In the genomic region with DNA sequence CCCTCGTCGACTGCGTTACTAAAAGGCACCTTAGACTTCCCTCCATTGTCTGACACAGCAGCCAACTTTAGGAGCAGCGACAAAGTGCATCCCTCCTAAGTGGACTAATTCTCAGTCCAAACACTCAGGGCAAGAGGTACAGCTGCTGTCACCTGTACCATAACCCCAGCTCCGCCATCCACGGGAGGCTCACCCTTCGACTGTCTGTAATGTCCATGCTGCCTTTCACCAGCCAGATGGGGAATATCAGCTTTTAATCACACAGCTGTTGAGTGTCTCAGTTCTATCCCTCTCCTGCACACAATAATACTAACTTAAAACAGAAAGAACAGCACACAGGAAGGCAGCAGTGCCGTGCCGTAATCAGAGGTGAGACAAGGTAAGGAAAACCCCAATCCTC, we compare ENCODE assay signal across 13 mouse cellular contexts. TPM values are rescaled to one million over a fixed set of nuclear protein-coding genes. Genes with fewer than 3 reads are reported as not detected.
DNase-seq lines count a peak whose midpoint lies in the region; ATAC-seq and TF ChIP-seq lines count a peak whose summit lies in the region.
"Had no signal": no experiment of that assay in that cellular context is flagged by ENCODE, and none has a peak within 500 bp of the region (broad histone marks: within the 10 kb centered on the region; RNA-seq: fewer than 3 reads in every experiment).

No protein-coding gene starts in this region.

- WGBS in liver, embryonic 16.5 days (ENCODE audit: insufficient replicate concordance), result 66% methylated on average over 9 of the region's 9 CpGs

- intact Hi-C loops in heart, postnatal 25 days (cut with DNase I), result no loop called here

- TF ChIP-seq CTCF in layer of hippocampus, adult 2 months (conservative IDR thresholded peaks at IDR 0.05), result no peak

- H3K27me3 ChIP-seq in liver, embryonic 16.5 days (ENCODE audit: control insufficient read depth, insufficient read depth, low read depth, low read length), result no peaks in the 10 kb centered on the region
- H3K27me3 ChIP-seq: embryonic facial prominence, embryonic 12.5 days; hindbrain, embryonic 12.5 days; intestine, embryonic 15.5 days had no signal

- no peaks in the 10 kb centered on the region for H3K9me3 ChIP-seq in ES-E14 (ENCODE audit: control insufficient read depth, insufficient read depth, low read depth, low read length)
- no peaks in the 10 kb centered on the region for H3K9me3 ChIP-seq in liver, embryonic 16.5 days (replicated peaks; ENCODE audit: control insufficient read depth, low read length)
- H3K9me3 ChIP-seq: embryonic facial prominence, embryonic 12.5 days; G1E; hindbrain, embryonic 12.5 days; intestine, embryonic 15.5 days had no signal

- DNase-seq in heart, adult 11 months, result peak; percentile 61
- no peak for DNase-seq in heart, postnatal 25 days (ENCODE audit: low spot score)
- DNase-seq in layer of hippocampus, adult 2 months (ENCODE audit: low spot score in 2 of 2), result no peak
- no peak for DNase-seq in layer of hippocampus, adult 9-11 months
- DNase-seq in ES-E14 (ENCODE audit: low read depth, low spot score), result no peak
- DNase-seq in right cerebral cortex, adult 18-20 months, result no peak
- DNase-seq: lung, postnatal 10 days; thymus, postnatal 36 days had no signal

- in situ Hi-C loops in ES-E14 (cut with MboI; ENCODE audit: low sequenced_read_pairs in 2 of 2, unreplicated experiment in 2 of 2), result no loop called here

- no peak for ATAC-seq in liver, embryonic 16.5 days (ENCODE audit: low read depth)
- ATAC-seq: intestine, embryonic 15.5 days had no signal

- H3K27ac ChIP-seq in layer of hippocampus, adult 2 months, result peak overlapping the region; percentile 99
- peak overlapping the region; percentile 4; the same call in 1 of the 2 replicates for H3K27ac ChIP-seq in ES-E14 (ENCODE audit: insufficient read depth, low read depth, low read length, poor library complexity, severe bottlenecking)
- H3K27ac ChIP-seq in liver, embryonic 16.5 days (ENCODE audit: low read length), result peak overlapping the region; percentile 88
- H3K27ac ChIP-seq: embryonic facial prominence, embryonic 12.5 days; hindbrain, embryonic 12.5 days; intestine, embryonic 15.5 days had no signal

- H3K9ac ChIP-seq in ES-E14 (ENCODE audit: insufficient read depth, low read depth, low read length, poor library complexity, severe bottlenecking), result peak overlapping the region; percentile 19; the same call in 1 of the 2 replicates
- peak overlapping the region; percentile 36; the same call in 1 of the 2 replicates for H3K9ac ChIP-seq in liver, embryonic 16.5 days (ENCODE audit: low read depth, low read length)
- H3K9ac ChIP-seq: hindbrain, embryonic 12.5 days had no signal

- peaks cover 8 to 12% of the 10 kb centered on the region in 2 experiments for H3K4me1 ChIP-seq in ES-E14 (ENCODE audit: control insufficient read depth in 2 of 2, insufficient read depth in 2 of 2, low read length in 2 of 2, poor library complexity in 1 of 2)
- peaks cover 48% of the 10 kb centered on the region for H3K4me1 ChIP-seq in liver, embryonic 16.5 days (ENCODE audit: control insufficient read depth, low read depth, low read length)

- peak overlapping the region; percentile 87 for H3K4me2 ChIP-seq in liver, embryonic 16.5 days (ENCODE audit: low read depth, low read length)

- no peaks in the 10 kb centered on the region; the same call in 1 of the 2 replicates for H3K36me3 ChIP-seq in ES-E14 (ENCODE audit: control insufficient read depth, insufficient read depth, low read length, poor library complexity, severe bottlenecking)
- no peaks in the 10 kb centered on the region for H3K36me3 ChIP-seq in liver, embryonic 16.5 days (ENCODE audit: control insufficient read depth, insufficient read depth)
- H3K36me3 ChIP-seq: embryonic facial prominence, embryonic 12.5 days; hindbrain, embryonic 12.5 days; intestine, embryonic 15.5 days had no signal

- peak overlapping the region; percentile 73; the same call in 1 of the 2 replicates for H3K4me3 ChIP-seq in layer of hippocampus, adult 2 months
- peak overlapping the region; percentile 92 to 95 for H3K4me3 ChIP-seq in ES-E14 (ENCODE audit: insufficient read depth in 1 of 2, low read depth in 1 of 2, low read length in 2 of 2, poor library complexity in 1 of 2, severe bottlenecking in 1 of 2)
- peak overlapping the region; percentile 15; the same call in 1 of the 2 replicates for H3K4me3 ChIP-seq in liver, embryonic 16.5 days (ENCODE audit: low read depth, low read length)
- H3K4me3 ChIP-seq: hindbrain, embryonic 12.5 days had no signal

TF ChIP-seq in ES-E14, 5 proteins besides CTCF, POLR2A, EP300 and RAD21:
- TF ChIP-seq ZC3H11A (IDR thresholded peaks at IDR 0.05; ENCODE audit: borderline replicate concordance, low read depth, low read length) (no peak), HCFC1 (IDR thresholded peaks at IDR 0.05; ENCODE audit: borderline replicate concordance, insufficient read depth, low read length) (no peak), ZNF384 (IDR thresholded peaks at IDR 0.05; ENCODE audit: low read depth, low read length) (no peak), CHD2 (IDR thresholded peaks at IDR 0.05; ENCODE audit: low read depth, low read length) (no peak), MAFK (IDR thresholded peaks at IDR 0.05; ENCODE audit: insufficient read depth, low read depth, low read length) (no peak)

RNA-seq across cellular contexts. Expression of a gene that starts 9.9 kb away (rescaled TPM):
- total RNA-seq in heart, postnatal 25 days (2021), result 10 to 100 TPM; 46.8 to 52.4 TPM
- total RNA-seq in layer of hippocampus, adult 2 months (2021), result 10 to 100 TPM; 42.8 to 44.7 TPM
- total RNA-seq in ES-E14 (2012; rRNA removed), result 57.2 and 91.2 TPM in 2 replicates
- 51.9 and 61.2 TPM in 2 replicates for polyA plus RNA-seq in liver, embryonic 16.5 days (2015; fragmentation: Nextera tagmentation; extraction: Ambion mirVana)

RNA-seq across cellular contexts. Expression of a gene that starts 10.2 kb away (rescaled TPM):
- total RNA-seq in heart, postnatal 25 days (2021), result 10 to 100 TPM; 14.8 to 16.2 TPM
- 10 to 100 TPM; 40.3 to 43.3 TPM for total RNA-seq in layer of hippocampus, adult 2 months (2021)
- 99.6 and 164 TPM in 2 replicates for total RNA-seq in ES-E14 (2012; rRNA removed)
- 21.9 and 22.8 TPM in 2 replicates for polyA plus RNA-seq in liver, embryonic 16.5 days (2015; fragmentation: Nextera tagmentation; extraction: Ambion mirVana)

RNA-seq across cellular contexts. Expression of a gene that starts 54.8 kb away (rescaled TPM):
- 10 to 100 TPM; 20.7 to 21.3 TPM for total RNA-seq in heart, postnatal 25 days (2021)
- total RNA-seq in layer of hippocampus, adult 2 months (2021), result 10 to 100 TPM; 46.8 to 51.1 TPM
- total RNA-seq in ES-E14 (2012; rRNA removed), result 47.9 and 69.2 TPM in 2 replicates
- polyA plus RNA-seq in liver, embryonic 16.5 days (2015; fragmentation: Nextera tagmentation; extraction: Ambion mirVana), result 30.1 and 30.7 TPM in 2 replicates

RNA-seq across cellular contexts. Expression of a gene that starts 55.4 kb away (rescaled TPM):
- total RNA-seq in heart, postnatal 25 days (2021), result 10 to 100 TPM; 65.2 to 67.2 TPM
- total RNA-seq in layer of hippocampus, adult 2 months (2021), result 100 to 1,000 TPM; 103 to 109 TPM
- 35.7 and 45.4 TPM in 2 replicates for total RNA-seq in ES-E14 (2012; rRNA removed)
- 83.7 and 84.5 TPM in 2 replicates for polyA plus RNA-seq in liver, embryonic 16.5 days (2015; fragmentation: Nextera tagmentation; extraction: Ambion mirVana)

Comparison
In these comparisons a context has a peak if more than half of its experiments do, and no peak if none do; other contexts are left out.
1. H3K27ac ChIP-seq: peak in every context shown above with its lines; median percentile 99 in layer of hippocampus, adult 2 months; 88 in liver, embryonic 16.5 days; 4 in ES-E14.
2. H3K4me3 ChIP-seq: peak in every context shown above with its lines; median percentile 94 in ES-E14; 73 in layer of hippocampus, adult 2 months; 15 in liver, embryonic 16.5 days.